Mouse (Mus musculus): ENCODE data around the gene Calm4. TPM values are rescaled to one million over a fixed set of nuclear protein-coding genes. Genes with fewer than 3 reads are reported as not detected.
A peak's percentile ranks its signal among the peaks of the same experiment; 100 is the strongest.

The Calm4 gene
- polyA plus RNA-seq, 2 experiments = 8.6 to 51.5 TPM

- no peak for TF ChIP-seq POLR2A (IDR thresholded peaks at IDR 0.05; ENCODE audit: borderline replicate concordance, extremely low read depth, insufficient read depth, insufficient read length)
- Histone ChIP-seq H3K4me1 (ENCODE audit: control insufficient read depth, insufficient read depth, low read length) (peaks cover 19% of the 10 kb centered on the region; the same call in 1 of the 2 replicates), H3K9ac (ENCODE audit: low read depth, low read length, severe bottlenecking) (no peak within 1 kb of the TSS), H3K36me3 (ENCODE audit: control insufficient read depth, insufficient read depth, low read length) (no peaks in the 10 kb centered on the region), H3K9me3 (ENCODE audit: control insufficient read depth, low read length) (no peaks in the 10 kb centered on the region), H3K4me2 (replicated peaks; ENCODE audit: low read depth, low read length, severe bottlenecking) (no peak within 1 kb of the TSS), H3K27me3 (ENCODE audit: control insufficient read depth, insufficient read depth, low read length) (no peaks in the 10 kb centered on the region), H3K27ac (replicated peaks; ENCODE audit: low read depth, low read length) (no peak within 1 kb of the TSS), H3K4me3 (replicated peaks; ENCODE audit: low read length) (no peak within 1 kb of the TSS)
- WGBS = 66% methylated on average over 13 of the region's 13 CpGs
- DNase-seq (ENCODE audit: low spot score) (no peak), ATAC-seq (ENCODE audit: low FRiP score, low read depth) (no peak)
Observed at GRCm38 (mm10) chr13:3804186-3804585, 33.4 kb upstream of the Calm4 start, which contains the start of gene Calml3. Calml3 (minus strand) TSS chr13:3804316.

GRCm38 (mm10) chr13:3805132-3805531 is 32.4 kb upstream of the Calm4 start:
- no peak for ATAC-seq (ENCODE audit: low FRiP score, low read depth)
- no peaks in the 10 kb centered on the region for H3K9me3 ChIP-seq (ENCODE audit: control insufficient read depth, low read length)
- peaks cover 13% of the 10 kb centered on the region; the same call in 1 of the 2 replicates for H3K4me1 ChIP-seq (ENCODE audit: control insufficient read depth, insufficient read depth, low read length)
- DNase-seq (ENCODE audit: low spot score) = no peak
- no peak overlapping the region for H3K27ac ChIP-seq (replicated peaks; ENCODE audit: low read depth, low read length)
- H3K4me2 ChIP-seq (replicated peaks; ENCODE audit: low read depth, low read length, severe bottlenecking) = no peak overlapping the region
- WGBS = 56% methylated on average over 2 of the region's 2 CpGs
- no peak overlapping the region for H3K9ac ChIP-seq (ENCODE audit: low read depth, low read length, severe bottlenecking)
- H3K27me3 ChIP-seq (ENCODE audit: control insufficient read depth, insufficient read depth, low read length) = no peaks in the 10 kb centered on the region
- no peak overlapping the region for H3K4me3 ChIP-seq (replicated peaks; ENCODE audit: low read length)
- no peaks in the 10 kb centered on the region for H3K36me3 ChIP-seq (ENCODE audit: control insufficient read depth, insufficient read depth, low read length)
- no peak for TF ChIP-seq POLR2A (IDR thresholded peaks at IDR 0.05; ENCODE audit: borderline replicate concordance, extremely low read depth, insufficient read depth, insufficient read length)

- ATAC-seq (ENCODE audit: low FRiP score, low read depth) = no peak
- Histone ChIP-seq H3K4me3 (replicated peaks; ENCODE audit: low read length) (no peak overlapping the region), H3K4me2 (replicated peaks; ENCODE audit: low read depth, low read length, severe bottlenecking) (no peak overlapping the region), H3K9ac (ENCODE audit: low read depth, low read length, severe bottlenecking) (no peak overlapping the region), H3K36me3 (ENCODE audit: control insufficient read depth, insufficient read depth, low read length) (no peaks in the 10 kb centered on the region), H3K9me3 (ENCODE audit: control insufficient read depth, low read length) (no peaks in the 10 kb centered on the region), H3K27me3 (ENCODE audit: control insufficient read depth, insufficient read depth, low read length) (no peaks in the 10 kb centered on the region), H3K27ac (replicated peaks; ENCODE audit: low read depth, low read length) (no peak overlapping the region), H3K4me1 (ENCODE audit: control insufficient read depth, insufficient read depth, low read length) (peaks cover 13% of the 10 kb centered on the region; the same call in 1 of the 2 replicates)
- WGBS = 79% methylated on average over 5 of the region's 5 CpGs
- no peak for DNase-seq (ENCODE audit: low spot score)
- no peak for TF ChIP-seq POLR2A (IDR thresholded peaks at IDR 0.05; ENCODE audit: borderline replicate concordance, extremely low read depth, insufficient read depth, insufficient read length)
Observed at GRCm38 (mm10) chr13:3805638-3806037, 31.9 kb upstream of the Calm4 start.

GRCm38 (mm10) chr13:3807131-3807827 is 30.3 kb upstream of the Calm4 start:
- Histone ChIP-seq H3K4me3 (replicated peaks; ENCODE audit: low read length) (no peak overlapping the region), H3K27ac (replicated peaks; ENCODE audit: low read depth, low read length) (peak overlapping the region; percentile 70), H3K9me3 (ENCODE audit: control insufficient read depth, low read length) (no peaks in the 10 kb centered on the region), H3K4me1 (ENCODE audit: control insufficient read depth, insufficient read depth, low read length) (peaks cover 11% of the 10 kb centered on the region; the same call in 1 of the 2 replicates), H3K4me2 (replicated peaks; ENCODE audit: low read depth, low read length, severe bottlenecking) (no peak overlapping the region), H3K36me3 (ENCODE audit: control insufficient read depth, insufficient read depth, low read length) (no peaks in the 10 kb centered on the region), H3K27me3 (ENCODE audit: control insufficient read depth, insufficient read depth, low read length) (no peaks in the 10 kb centered on the region), H3K9ac (ENCODE audit: low read depth, low read length, severe bottlenecking) (no peak overlapping the region)
- WGBS = 63% methylated on average over 7 of the region's 7 CpGs
- no peak for TF ChIP-seq POLR2A (IDR thresholded peaks at IDR 0.05; ENCODE audit: borderline replicate concordance, extremely low read depth, insufficient read depth, insufficient read length)
- peak; percentile 78; the same call in 1 of the 2 replicates for ATAC-seq (ENCODE audit: low FRiP score, low read depth)
- peak; percentile 29 for DNase-seq (ENCODE audit: low spot score)

GRCm38 (mm10) chr13:3818012-3818739 is 19.4 kb upstream of the Calm4 start:
- no peak for TF ChIP-seq POLR2A (IDR thresholded peaks at IDR 0.05; ENCODE audit: borderline replicate concordance, extremely low read depth, insufficient read depth, insufficient read length)
- no peaks in the 10 kb centered on the region for H3K9me3 ChIP-seq (ENCODE audit: control insufficient read depth, low read length)
- no peaks in the 10 kb centered on the region for H3K36me3 ChIP-seq (ENCODE audit: control insufficient read depth, insufficient read depth, low read length)
- no peak for DNase-seq (ENCODE audit: low spot score)
- H3K9ac ChIP-seq (ENCODE audit: low read depth, low read length, severe bottlenecking) = no peak overlapping the region
- no peak for ATAC-seq (ENCODE audit: low FRiP score, low read depth)
- H3K4me2 ChIP-seq (replicated peaks; ENCODE audit: low read depth, low read length, severe bottlenecking) = no peak overlapping the region
- WGBS = 73% methylated on average over 5 of the region's 5 CpGs
- H3K27ac ChIP-seq (replicated peaks; ENCODE audit: low read depth, low read length) = no peak overlapping the region
- no peak overlapping the region for H3K4me3 ChIP-seq (replicated peaks; ENCODE audit: low read length)
- no peaks in the 10 kb centered on the region for H3K27me3 ChIP-seq (ENCODE audit: control insufficient read depth, insufficient read depth, low read length)
- H3K4me1 ChIP-seq (ENCODE audit: control insufficient read depth, insufficient read depth, low read length) = no peaks in the 10 kb centered on the region
